Mouse (Mus musculus) liver, embryonic 12.5 days (tissue): ENCODE data around the gene Myrf. TPM values are rescaled to one million over a fixed set of nuclear protein-coding genes. Genes with fewer than 3 reads are reported as not detected.
"Not testable (repeated sequence)": the region's sequence is repeated elsewhere in the genome, so short reads cannot be mapped to it uniquely, and the experiment has no call there.

Source experiments
- ATAC-seq: fragments of 200-750 bp; cut with Nextera tagmentation; 2 replicates; pipeline ENCODE4 v1.8.0; 2017; ENCODE audit warnings: moderate number of reproducible peaks, mild to moderate bottlenecking, moderate library complexity
- H3K27ac ChIP-seq: fragments of 300-500 bp; sonication (generic); 2 replicates; pipeline ENCODE4 v1.5.1; 2016; ENCODE audit warnings: mild to moderate bottlenecking
- H3K27me3 ChIP-seq: fragments of 300-500 bp; sonication (generic); replicated peaks from 2 replicates; pipeline ENCODE4 v1.6.1; 2016; ENCODE audit warnings: mild to moderate bottlenecking, moderate library complexity
- H3K36me3 ChIP-seq: fragments of 300-500 bp; sonication (generic); 2 replicates; pipeline ENCODE4 v1.6.1; 2016; ENCODE audit warnings: mild to moderate bottlenecking, moderate library complexity
- H3K4me1 ChIP-seq: fragments of 300-500 bp; sonication (generic); 2 replicates; pipeline ENCODE4 v1.6.1; 2016
- H3K4me2 ChIP-seq: fragments of 300-500 bp; sonication (generic); 2 replicates; pipeline ENCODE4 v1.6.1; 2016; ENCODE audit warnings: mild to moderate bottlenecking, moderate library complexity
- H3K4me3 ChIP-seq: fragments of 300-500 bp; sonication (generic); 2 replicates; pipeline ENCODE4 v1.5.1; 2016; ENCODE audit warnings: mild to moderate bottlenecking, moderate library complexity
- H3K9ac ChIP-seq: fragments of 300-500 bp; sonication (generic); 2 replicates; pipeline ENCODE4 v1.6.1; 2016; ENCODE audit warnings: mild to moderate bottlenecking, moderate library complexity
- H3K9me3 ChIP-seq: fragments of 300-500 bp; sonication (generic); replicated peaks from 2 replicates; pipeline ENCODE4 v1.6.1; 2016; ENCODE audit warnings: mild to moderate bottlenecking, moderate library complexity
- WGBS: fragments of 180-500 bp; shearing (Covaris S2); methylation state at CpG from one replicate; pipeline ENCODE4 v1.1.7; 2016; ENCODE audit not compliant: insufficient replicate concordance; 5-methylcytosine and 5-hydroxymethylcytosine counted together
- microRNA-seq: library from miRNA; unstranded; fragments of <30 nt; microRNA quantifications from one replicate; pipeline ENCODE4, GENCODE M21; 2017
- polyA plus RNA-seq: library from polyadenylated mRNA; unstranded; fragments of >200 nt; fragmentation: Nextera tagmentation; extraction: Ambion mirVana; gene quantifications from 2 replicates; pipeline ENCODE4 v1.2.1, GENCODE M21; 2016

The Myrf gene
- polyA plus RNA-seq, 1 experiment from 2014 or later, result 6.6 TPM

DNA sequence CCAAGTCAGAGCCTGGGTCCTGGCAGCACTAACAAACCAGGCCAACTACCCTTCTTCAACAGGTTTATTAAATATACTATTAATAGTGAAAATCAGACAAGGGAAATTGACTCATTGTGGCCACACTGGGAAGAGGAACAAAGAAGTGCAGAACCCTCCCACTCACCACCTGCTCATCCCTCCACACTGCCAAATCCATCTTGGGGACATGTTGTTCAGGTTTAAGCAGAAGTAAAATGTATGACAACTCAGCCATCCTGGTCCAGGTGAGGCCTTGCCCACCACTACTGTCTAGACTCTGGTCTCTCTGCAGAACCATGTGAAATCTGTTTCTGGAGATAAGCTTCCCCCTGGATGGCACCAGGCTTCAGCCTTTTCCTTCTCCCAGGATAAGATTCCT is 68.7 kb downstream of the Myrf start:
- H3K36me3 ChIP-seq, result no peaks in the 10 kb centered on the region
- ATAC-seq, result 0 out of 2 replicates have a peak, but pooled peaks have one; percentile 16
- no peak overlapping the region for H3K4me3 ChIP-seq
- peak overlapping the region; percentile 92 for H3K27ac ChIP-seq
- peaks cover 64% of the 10 kb centered on the region for H3K4me1 ChIP-seq
- H3K27me3 ChIP-seq, result no peaks in the 10 kb centered on the region
- 0 out of 2 replicates have a peak overlapping the region, but pooled peaks have one; percentile 1 for H3K4me2 ChIP-seq
- no peak overlapping the region for H3K9ac ChIP-seq
- no peaks in the 10 kb centered on the region for H3K9me3 ChIP-seq

DNA sequence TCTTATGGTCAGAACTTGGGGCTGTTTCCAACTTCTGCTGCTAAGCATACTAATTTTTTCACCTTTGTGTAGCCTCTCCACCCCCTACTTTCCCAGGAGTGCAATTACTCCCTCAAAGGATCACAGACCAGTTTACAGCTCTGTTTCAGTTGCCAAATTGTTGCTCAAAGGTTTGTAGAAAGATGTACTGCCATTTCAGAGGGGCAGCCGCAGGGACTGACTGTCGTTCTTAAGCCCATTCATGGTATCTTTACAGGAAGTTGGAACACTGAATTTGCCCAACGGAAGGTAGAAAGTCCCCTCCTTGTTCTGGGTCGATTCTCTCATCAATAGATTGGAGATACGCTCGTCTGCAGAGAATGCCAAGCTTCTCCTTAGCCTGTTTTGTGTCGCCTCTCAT is 69.2 kb downstream of the Myrf start:
- Histone ChIP-seq H3K27ac (peak overlapping the region; percentile 92), H3K9me3 (no peaks in the 10 kb centered on the region), H3K9ac (no peak overlapping the region), H3K36me3 (no peaks in the 10 kb centered on the region), H3K27me3 (no peaks in the 10 kb centered on the region), H3K4me3 (no peak overlapping the region), H3K4me1 (peaks cover 60% of the 10 kb centered on the region), H3K4me2 (no peak overlapping the region)
- WGBS, result 64% methylated on average over 7 of the region's 7 CpGs
- no peak for ATAC-seq

DNA sequence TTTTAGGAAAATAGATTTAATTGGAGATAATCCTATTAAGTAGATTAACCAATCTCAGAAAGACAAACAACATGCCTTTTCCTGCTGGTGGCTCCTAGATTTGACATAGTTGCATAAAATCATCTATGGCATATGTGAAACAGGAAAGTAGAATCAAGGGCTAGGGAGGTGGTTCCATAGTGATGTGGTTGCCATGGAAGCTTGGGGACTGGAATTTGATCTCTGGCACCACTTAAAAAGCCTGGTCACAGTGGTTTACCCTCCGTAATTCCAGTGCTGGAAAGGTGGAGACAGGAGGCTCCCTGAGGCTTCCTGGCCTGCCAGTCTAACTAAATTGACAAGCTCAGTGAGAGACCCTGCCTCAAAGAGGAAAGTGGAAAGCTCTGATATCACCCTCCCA is 70.1 kb downstream of the Myrf start:
- Histone ChIP-seq H3K36me3 (no peaks in the 10 kb centered on the region), H3K27ac (peak overlapping the region; percentile 92; the same call in 1 of the 2 replicates), H3K9me3 (no peaks in the 10 kb centered on the region), H3K4me2 (no peak overlapping the region), H3K4me3 (no peak overlapping the region), H3K9ac (no peak overlapping the region), H3K4me1 (peaks cover 60% of the 10 kb centered on the region), H3K27me3 (no peaks in the 10 kb centered on the region)
- WGBS, result 68% methylated on average over 1 of the region's 1 CpGs
- ATAC-seq, result no peak

DNA sequence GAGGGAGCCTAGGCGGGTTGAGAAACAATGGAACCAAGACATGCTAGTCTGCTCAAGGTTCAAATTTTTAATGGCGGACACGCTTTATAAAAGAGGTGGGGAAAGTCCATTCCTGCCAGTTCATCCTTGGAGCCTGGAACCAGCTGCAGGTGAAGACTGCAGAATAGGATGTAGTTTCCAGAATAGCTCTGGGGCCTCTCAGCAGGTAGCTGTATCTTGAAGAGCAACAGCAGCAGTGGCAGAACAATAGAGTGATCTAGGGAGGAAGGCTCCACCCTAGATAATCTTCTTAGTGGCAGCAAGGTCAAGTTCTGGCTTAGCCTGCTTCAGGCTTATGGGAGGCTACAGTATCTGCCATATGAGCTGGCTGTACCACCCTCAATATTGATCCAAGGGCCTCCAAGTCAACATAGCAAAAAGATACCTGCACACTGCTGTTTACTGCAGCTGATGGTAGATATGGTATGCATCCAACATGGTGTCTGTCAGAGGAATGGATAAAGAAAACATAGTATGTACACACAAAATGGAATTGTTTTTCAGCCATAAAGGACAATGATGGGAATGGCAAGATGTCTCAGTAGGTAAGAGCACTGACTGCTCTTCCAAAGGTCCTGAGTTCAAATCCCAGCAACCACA is 70.7 kb downstream of the Myrf start:
- H3K9ac ChIP-seq, H3K27me3 ChIP-seq, H3K4me3 ChIP-seq, H3K9me3 ChIP-seq, H3K36me3 ChIP-seq, ATAC-seq: not testable (repeated sequence)
- Histone ChIP-seq H3K27ac (peak overlapping the region; percentile 70), H3K4me1 (peaks cover 55% of the 10 kb centered on the region), H3K4me2 (0 out of 2 replicates have a peak overlapping the region, but pooled peaks have one; percentile 1)
- 78% methylated on average over 3 of the region's 3 CpGs for WGBS

DNA sequence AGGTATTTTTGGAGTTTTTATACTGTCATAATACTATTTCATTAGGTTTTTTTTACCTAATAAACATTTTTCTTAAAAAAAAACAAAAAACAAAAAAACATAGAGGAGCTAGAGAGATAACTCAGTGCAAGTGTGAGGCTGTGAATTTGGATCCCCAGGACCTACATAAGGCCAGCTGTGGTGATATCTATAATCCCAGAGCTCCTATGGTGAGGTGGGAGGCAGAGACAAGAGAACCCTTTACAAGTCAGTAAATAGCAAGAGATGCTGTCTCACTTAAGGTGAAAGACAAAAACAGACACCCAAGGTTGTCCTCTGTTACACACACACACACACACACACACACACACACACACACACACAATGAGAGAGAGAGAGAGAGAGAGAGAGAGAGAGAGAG is 71.4 kb downstream of the Myrf start:
- ATAC-seq, result peak; percentile 64
- H3K4me2 ChIP-seq, result 0 out of 2 replicates have a peak overlapping the region, but pooled peaks have one; percentile 1

DNA sequence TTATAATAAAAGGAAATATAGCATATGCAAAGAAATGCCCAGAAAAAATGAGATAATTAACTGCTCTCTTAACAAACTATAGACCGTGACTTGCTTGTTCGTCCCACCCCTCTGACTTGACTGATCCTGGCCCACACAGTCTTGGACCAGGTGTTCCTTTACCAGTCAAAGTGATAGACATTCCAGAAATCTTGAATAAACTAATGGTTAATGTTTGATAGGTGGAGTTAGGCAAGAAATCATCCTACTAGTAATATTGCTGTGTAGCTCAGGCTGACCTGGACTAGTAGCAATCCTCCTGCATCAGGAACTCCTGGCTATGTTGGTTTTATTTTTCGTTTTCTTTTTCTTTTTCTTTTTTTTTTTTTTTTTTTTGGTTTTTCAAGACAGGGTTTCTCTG is 72.1 kb downstream of the Myrf start:
- Histone ChIP-seq H3K9ac (no peak overlapping the region), H3K36me3 (no peaks in the 10 kb centered on the region), H3K9me3 (no peaks in the 10 kb centered on the region), H3K27ac (no peak overlapping the region), H3K27me3 (no peaks in the 10 kb centered on the region), H3K4me1 (peaks cover 41% of the 10 kb centered on the region), H3K4me3 (no peak overlapping the region), H3K4me2 (no peak overlapping the region)
- no peak for ATAC-seq
- WGBS, result 72% methylated on average over 3 of the region's 3 CpGs

More for the DNA sequence above, 71.4 kb downstream of the Myrf start:
- Histone ChIP-seq H3K36me3 (no peaks in the 10 kb centered on the region), H3K27ac (peak overlapping the region; percentile 70), H3K9ac (no peak overlapping the region), H3K4me3 (no peak overlapping the region), H3K27me3 (no peaks in the 10 kb centered on the region), H3K4me1 (peaks cover 49% of the 10 kb centered on the region), H3K9me3 (no peaks in the 10 kb centered on the region)

DNA sequence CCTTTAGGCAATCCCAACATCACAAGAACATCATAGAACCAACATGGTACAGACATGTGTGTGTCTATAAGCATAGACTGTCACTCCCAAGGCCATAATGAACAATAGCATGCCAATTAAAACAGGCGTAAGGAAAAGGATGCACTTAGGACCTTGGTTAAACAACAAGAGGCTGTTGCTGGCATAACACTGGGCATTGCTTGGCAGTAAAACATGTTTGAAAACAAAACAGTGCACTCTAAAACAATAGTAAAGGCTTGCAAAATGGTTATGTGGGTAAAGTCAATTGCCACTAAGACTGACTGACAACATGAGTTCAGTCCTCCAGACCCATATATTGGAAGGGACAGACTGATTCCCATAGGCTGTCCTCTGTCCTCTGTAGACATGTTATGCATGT is 72.6 kb downstream of the Myrf start:
- H3K9me3 ChIP-seq, result no peaks in the 10 kb centered on the region
- H3K4me3 ChIP-seq, result no peak overlapping the region
- no peaks in the 10 kb centered on the region for H3K27me3 ChIP-seq
- no peaks in the 10 kb centered on the region for H3K36me3 ChIP-seq
- 89% methylated on average over 1 of the region's 1 CpGs for WGBS
- no peak overlapping the region for H3K9ac ChIP-seq
- H3K27ac ChIP-seq, result no peak overlapping the region
- peaks cover 37% of the 10 kb centered on the region for H3K4me1 ChIP-seq
- no peak overlapping the region for H3K4me2 ChIP-seq
- no peak for ATAC-seq

DNA sequence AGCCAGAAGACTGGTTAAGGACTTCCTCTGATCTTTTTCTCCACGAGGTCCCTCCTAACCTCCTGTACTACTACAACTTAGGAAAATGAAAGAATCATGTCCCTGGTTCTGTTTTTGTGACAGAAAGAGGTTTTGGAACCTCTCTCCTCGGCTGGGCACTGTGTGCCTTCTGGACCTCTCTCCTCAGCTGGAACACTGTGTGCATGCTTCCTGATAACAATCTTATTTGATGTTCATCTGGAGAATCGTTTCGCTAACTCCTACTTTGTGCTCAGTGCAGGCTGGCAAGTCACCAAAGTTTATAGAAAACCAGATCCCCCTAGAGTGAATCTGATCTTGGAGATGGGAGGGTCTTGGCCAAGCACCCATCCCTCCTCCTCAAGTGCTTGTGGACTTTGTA is 73.4 kb downstream of the Myrf start:
- ATAC-seq, result no peak

DNA sequence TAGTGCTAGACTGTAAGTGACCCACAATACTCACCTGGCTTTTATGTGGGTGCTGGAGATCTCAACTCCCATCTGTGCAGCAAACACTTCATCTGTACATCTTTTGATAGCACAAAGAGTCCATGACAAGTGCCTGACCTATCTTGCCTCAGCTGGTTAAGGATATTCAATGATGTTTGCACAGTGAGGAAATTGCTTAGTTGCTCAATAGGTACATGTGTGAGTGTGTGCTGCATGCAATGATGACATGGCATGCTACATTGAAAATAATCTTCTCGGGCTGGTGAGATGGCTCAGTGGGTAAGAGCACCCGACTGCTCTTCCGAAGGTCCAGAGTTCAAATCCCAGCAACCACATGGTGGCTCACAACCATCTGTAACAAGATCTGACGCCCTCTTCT is 74.6 kb downstream of the Myrf start:
- ATAC-seq, H3K36me3 ChIP-seq, H3K9me3 ChIP-seq, H3K9ac ChIP-seq, H3K27me3 ChIP-seq, H3K27ac ChIP-seq, H3K4me3 ChIP-seq, H3K4me2 ChIP-seq: not testable (repeated sequence)
- H3K4me1 ChIP-seq, result peaks cover 16% of the 10 kb centered on the region
- WGBS, result 70% methylated on average over 4 of the region's 4 CpGs

More for the DNA sequence above, 73.4 kb downstream of the Myrf start:
- H3K4me2 ChIP-seq, result no peak overlapping the region
- H3K27me3 ChIP-seq, result no peaks in the 10 kb centered on the region
- WGBS, result 52% methylated on average over 4 of the region's 4 CpGs
- H3K9ac ChIP-seq, result no peak overlapping the region
- no peaks in the 10 kb centered on the region for H3K36me3 ChIP-seq
- H3K4me3 ChIP-seq, result no peak overlapping the region
- no peak overlapping the region for H3K27ac ChIP-seq
- H3K9me3 ChIP-seq, result no peaks in the 10 kb centered on the region
- peaks cover 28% of the 10 kb centered on the region for H3K4me1 ChIP-seq

DNA sequence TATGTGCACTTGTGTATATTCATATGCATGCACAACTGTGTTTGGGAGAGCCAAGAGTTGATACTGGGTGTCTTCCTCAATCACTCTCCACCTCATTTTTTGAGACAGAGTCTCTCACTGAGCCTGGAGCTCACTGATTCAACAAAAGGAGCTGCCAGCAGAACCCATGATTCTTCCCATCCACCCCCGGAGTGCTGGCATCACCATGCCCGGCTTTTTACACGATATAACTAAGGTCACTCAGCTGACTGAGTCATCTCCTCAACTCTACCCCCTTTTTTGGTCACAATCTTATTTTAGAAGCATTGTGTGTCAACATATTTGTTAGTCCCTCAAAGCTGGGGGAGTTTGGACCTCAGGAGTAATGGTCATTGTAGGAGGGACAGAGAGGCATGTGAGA is 76.7 kb downstream of the Myrf start:
- Histone ChIP-seq H3K4me2 (no peak overlapping the region), H3K9me3 (no peaks in the 10 kb centered on the region), H3K27ac (no peak overlapping the region), H3K27me3 (no peaks in the 10 kb centered on the region), H3K4me3 (no peak overlapping the region), H3K9ac (no peak overlapping the region), H3K36me3 (no peaks in the 10 kb centered on the region), H3K4me1 (no peaks in the 10 kb centered on the region; the same call in 1 of the 2 replicates)
- WGBS, result 78% methylated on average over 3 of the region's 3 CpGs
- no peak for ATAC-seq

Small RNA genes within 50 kb of the gene (microRNA-seq; reads per million reads assigned to microRNA genes)
- gene Mir6993, result not detected

Other genes starting within 250 kb of the Myrf start
- 0.17 and 0.32 TPM in 2 replicates for gene Best1, start 239.1 kb downstream of the Myrf start, polyA plus RNA-seq
- gene Rab3il1, start 239.1 kb downstream of the Myrf start, polyA plus RNA-seq, result 189 and 191 TPM in 2 replicates
- gene Fads3, start 199.2 kb downstream of the Myrf start, polyA plus RNA-seq, result 6.9 and 10.0 TPM in 2 replicates
- gene Fads2, start 139.0 kb downstream of the Myrf start, polyA plus RNA-seq, result 88.4 and 89.9 TPM in 2 replicates
- 86.4 and 91.6 TPM in 2 replicates for gene Fads1, start 57.9 kb downstream of the Myrf start, polyA plus RNA-seq
- 350 and 353 TPM in 2 replicates for gene Tmem258, start 36.7 kb downstream of the Myrf start, polyA plus RNA-seq
- gene Fen1, start 36.6 kb downstream of the Myrf start, polyA plus RNA-seq, result 198 and 200 TPM in 2 replicates
- 0.55 and 0.56 TPM in 2 replicates for gene Dagla, start 64.1 kb upstream of the Myrf start, polyA plus RNA-seq
- 0.56 and 0.91 TPM in 2 replicates for gene Syt7, start 148.3 kb upstream of the Myrf start, polyA plus RNA-seq
- 0.06 and 0.12 TPM in 2 replicates for gene Lrrc10b, start 216.7 kb upstream of the Myrf start, polyA plus RNA-seq
- not detected in 2 replicates for gene Ppp1r32, start 242.2 kb upstream of the Myrf start, polyA plus RNA-seq